Mouse (Mus musculus): ENCODE data around the gene Bhlha9. TPM values are rescaled to one million over a fixed set of nuclear protein-coding genes. Genes with fewer than 3 reads are reported as not detected.

Bhlha9 gene
- polyA plus RNA-seq (2015; fragmentation: Nextera tagmentation; extraction: Ambion mirVana) = not detected in 2 replicates

DNA sequence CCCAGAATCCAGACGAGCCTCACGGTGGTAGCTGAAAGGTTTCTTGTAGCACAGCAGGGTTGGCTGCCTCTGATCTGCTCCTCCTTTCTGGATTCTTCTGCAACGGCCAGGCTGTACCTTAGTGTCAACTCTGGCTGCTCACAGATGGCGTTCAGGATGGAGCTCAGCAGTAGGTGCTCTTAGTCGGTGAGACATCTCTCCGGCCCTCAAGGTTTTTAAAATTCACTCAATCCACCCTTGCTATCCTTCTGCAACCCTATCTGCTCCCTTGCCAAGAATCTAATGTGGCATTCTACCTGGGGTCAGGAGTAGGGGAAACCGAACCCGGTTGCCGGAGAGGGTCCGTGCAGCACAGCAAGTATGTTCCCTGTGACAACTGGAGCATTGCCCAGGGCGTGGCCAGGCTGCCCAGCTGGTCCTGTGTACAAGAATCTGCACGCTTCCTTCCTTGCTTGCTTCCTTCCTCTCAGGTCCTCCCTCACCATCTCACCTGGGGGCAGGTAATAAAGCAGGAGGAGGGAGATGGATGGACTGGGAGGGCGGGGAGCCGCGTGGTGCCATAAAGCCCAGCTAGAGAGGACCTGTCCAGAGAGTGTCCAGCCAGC, at the start of gene Bhlha9:
Gene Bhlha9, plus strand, starts transcription at position 600 of the 605 bp plus-strand sequence.
- ATAC-seq (ENCODE audit: insufficient number of reproducible peaks, insufficient read depth, low FRiP score, low TSS enrichment, low read depth) = no peak

DNA sequence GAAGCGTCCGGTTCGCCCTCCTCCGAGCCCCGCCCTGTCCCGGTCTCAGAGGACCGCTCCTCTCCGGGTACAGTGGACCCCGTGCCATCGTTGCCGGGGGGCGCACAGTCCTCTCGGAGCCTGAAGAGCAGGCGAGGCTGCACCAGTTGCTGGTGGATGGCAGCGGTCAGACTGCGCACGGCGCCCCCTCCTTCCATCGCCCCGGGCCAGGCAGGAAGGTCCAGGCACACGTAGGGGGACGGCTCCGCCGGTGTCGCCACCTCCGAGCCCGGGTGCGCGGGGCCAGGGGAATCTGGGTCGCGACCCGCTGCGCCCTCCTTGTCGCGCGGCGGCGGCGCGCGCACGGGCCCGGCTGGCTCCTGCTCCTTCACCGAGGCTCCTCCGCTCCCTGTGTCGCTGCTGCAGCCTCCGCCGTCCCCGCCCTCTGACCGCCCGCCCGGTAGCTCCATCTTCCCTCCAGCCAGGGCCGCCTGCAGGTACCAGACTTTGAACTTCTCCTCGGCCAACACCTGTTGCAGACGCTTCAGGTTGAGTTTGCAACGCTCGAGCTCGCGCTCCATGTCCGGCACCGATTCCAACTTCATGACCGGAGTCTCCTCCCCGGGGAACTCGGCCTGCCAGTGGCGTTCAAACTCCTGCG, 49.6 kb upstream of the Bhlha9 start:
- Histone ChIP-seq H3K9ac (peak overlapping the region; percentile 72), H3K4me1 (peaks cover 24% of the 10 kb centered on the region), H3K4me3 (peak overlapping the region; percentile 61), H3K36me3 (no peaks in the 10 kb centered on the region), H3K27ac (no peak overlapping the region), H3K27me3 (peaks cover 28% of the 10 kb centered on the region), H3K9me3 (no peaks in the 10 kb centered on the region), H3K4me2 (peak overlapping the region; percentile 91)
- ATAC-seq (ENCODE audit: insufficient number of reproducible peaks, insufficient read depth, low FRiP score, low TSS enrichment, low read depth) = no peak
- whole genome bisulfite sequencing = 0% methylated on average over 64 of the region's 66 CpGs

More for the DNA sequence above, at the start of gene Bhlha9:
- no peak within 1 kb of the TSS for H3K27ac ChIP-seq
- H3K27me3 ChIP-seq = peaks cover 93% of the 10 kb centered on the region
- H3K4me2 ChIP-seq = peak within 1 kb of the TSS; percentile 74
- no peaks in the 10 kb centered on the region for H3K9me3 ChIP-seq
- peak within 1 kb of the TSS; percentile 43 for H3K4me3 ChIP-seq
- WGBS = 59% methylated on average over 15 of the region's 15 CpGs
- no peaks in the 10 kb centered on the region for H3K36me3 ChIP-seq
- H3K4me1 ChIP-seq = peaks cover 12% of the 10 kb centered on the region
- peak within 1 kb of the TSS; percentile 58 for H3K9ac ChIP-seq

DNA sequence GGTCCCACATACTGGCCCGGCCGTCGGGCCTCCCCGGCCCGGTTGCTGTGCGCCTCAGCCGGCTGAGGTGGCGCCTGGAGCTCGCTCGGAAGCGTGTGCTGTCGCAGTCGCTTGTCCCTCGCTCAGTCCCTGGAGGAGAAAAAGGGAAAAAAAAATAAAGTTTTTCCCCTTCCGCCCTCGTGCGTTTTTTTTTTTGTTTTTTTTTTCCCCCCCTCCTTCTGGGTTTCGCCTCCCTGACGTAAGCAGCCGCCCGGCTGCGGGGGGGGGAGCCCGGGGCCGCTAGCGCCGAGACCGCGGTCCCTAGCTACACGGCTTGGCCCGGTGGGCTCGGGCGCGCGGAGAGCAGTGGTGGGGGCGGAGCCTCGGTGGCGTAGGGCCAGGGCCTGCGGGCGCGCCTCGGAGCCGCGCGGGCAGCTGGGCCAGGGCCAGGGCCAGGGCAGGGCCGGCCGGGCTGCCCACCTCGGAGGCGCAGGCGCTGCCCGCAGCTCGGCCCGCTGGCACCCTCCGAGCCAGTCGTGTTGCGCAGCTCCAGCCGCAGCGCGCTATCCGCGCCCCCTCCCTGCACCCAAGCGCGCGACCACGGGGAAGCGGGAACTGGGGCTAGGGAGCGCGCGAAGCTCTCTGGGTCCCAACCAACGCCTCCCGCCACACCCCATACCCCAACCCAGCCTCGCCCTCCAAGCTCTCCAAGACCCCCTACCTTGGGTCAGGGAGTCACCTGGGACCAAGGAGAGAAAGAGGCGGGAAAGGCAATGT, 48.9 kb upstream of the Bhlha9 start:
- peak overlapping the region; percentile 72 for H3K9ac ChIP-seq
- H3K4me3 ChIP-seq = peak overlapping the region; percentile 61
- ATAC-seq (ENCODE audit: insufficient number of reproducible peaks, insufficient read depth, low FRiP score, low TSS enrichment, low read depth) = peak; percentile 85
- no peak overlapping the region for H3K27ac ChIP-seq
- H3K36me3 ChIP-seq = no peaks in the 10 kb centered on the region
- peaks cover 28% of the 10 kb centered on the region for H3K27me3 ChIP-seq
- H3K4me2 ChIP-seq = peak overlapping the region; percentile 91
- under 1% methylated on average over 69 of the region's 72 CpGs for WGBS
- no peaks in the 10 kb centered on the region for H3K9me3 ChIP-seq
- H3K4me1 ChIP-seq = peaks cover 24% of the 10 kb centered on the region

GRCm38 (mm10) chr11:76624071-76624470, 48.2 kb upstream of the Bhlha9 start:
- ATAC-seq (ENCODE audit: insufficient number of reproducible peaks, insufficient read depth, low FRiP score, low TSS enrichment, low read depth) = no peak
- H3K27me3 ChIP-seq = peaks cover 28% of the 10 kb centered on the region
- no peak overlapping the region for H3K27ac ChIP-seq
- H3K4me1 ChIP-seq = peaks cover 24% of the 10 kb centered on the region
- no peaks in the 10 kb centered on the region for H3K9me3 ChIP-seq
- peak overlapping the region; percentile 61 for H3K4me3 ChIP-seq
- peak overlapping the region; percentile 91 for H3K4me2 ChIP-seq
- peak overlapping the region; percentile 72; the same call in 1 of the 2 replicates for H3K9ac ChIP-seq
- H3K36me3 ChIP-seq = no peaks in the 10 kb centered on the region
- WGBS = 47% methylated on average over 10 of the region's 10 CpGs

GRCm38 (mm10) chr11:76624881-76625280, 47.4 kb upstream of the Bhlha9 start:
- H3K36me3 ChIP-seq = no peaks in the 10 kb centered on the region
- H3K9me3 ChIP-seq = no peaks in the 10 kb centered on the region
- H3K27ac ChIP-seq = no peak overlapping the region
- ATAC-seq (ENCODE audit: insufficient number of reproducible peaks, insufficient read depth, low FRiP score, low TSS enrichment, low read depth) = no peak
- H3K4me1 ChIP-seq = peaks cover 24% of the 10 kb centered on the region
- H3K27me3 ChIP-seq = peaks cover 28% of the 10 kb centered on the region
- H3K4me2 ChIP-seq = no peak overlapping the region
- H3K4me3 ChIP-seq = no peak overlapping the region
- no peak overlapping the region for H3K9ac ChIP-seq
- 70% methylated on average over 3 of the region's 3 CpGs for WGBS

- Histone ChIP-seq H3K27me3 (no peaks in the 10 kb centered on the region), H3K4me2 (no peak overlapping the region), H3K36me3 (no peaks in the 10 kb centered on the region), H3K27ac (no peak overlapping the region), H3K4me3 (no peak overlapping the region), H3K4me1 (peaks cover 7% of the 10 kb centered on the region), H3K9me3 (no peaks in the 10 kb centered on the region), H3K9ac (no peak overlapping the region)
- ATAC-seq (ENCODE audit: insufficient number of reproducible peaks, insufficient read depth, low FRiP score, low TSS enrichment, low read depth) = no peak
- 83% methylated on average over 5 of the region's 5 CpGs for WGBS
Observed at GRCm38 (mm10) chr11:76628613-76629012, 43.7 kb upstream of the Bhlha9 start.

DNA sequence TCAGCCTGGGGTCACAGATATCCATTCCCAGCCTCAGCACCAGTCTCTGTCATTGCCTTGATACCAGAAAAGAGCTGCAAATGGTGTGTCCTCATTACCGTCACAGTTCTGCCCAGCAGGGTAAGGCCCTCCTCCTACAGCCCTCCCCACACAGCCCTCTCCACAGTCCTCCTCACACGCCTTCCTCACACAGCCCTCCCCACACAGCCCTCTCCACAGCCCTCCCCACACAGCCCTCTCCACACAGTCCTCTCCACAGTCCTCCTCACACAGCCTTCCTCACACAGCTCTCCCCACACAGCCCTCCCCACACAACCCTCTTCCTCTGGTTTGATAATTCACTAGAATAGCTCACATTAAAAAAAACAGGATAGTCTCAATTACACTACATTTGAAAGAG, 42.2 kb upstream of the Bhlha9 start:
- H3K4me2 ChIP-seq = no peak overlapping the region
- WGBS = 35% methylated on average over 2 of the region's 2 CpGs
- no peak for ATAC-seq (ENCODE audit: insufficient number of reproducible peaks, insufficient read depth, low FRiP score, low TSS enrichment, low read depth)
- H3K36me3 ChIP-seq = no peaks in the 10 kb centered on the region
- H3K27me3 ChIP-seq = no peaks in the 10 kb centered on the region
- no peak overlapping the region for H3K9ac ChIP-seq
- no peak overlapping the region for H3K4me3 ChIP-seq
- no peaks in the 10 kb centered on the region for H3K4me1 ChIP-seq
- no peak overlapping the region for H3K27ac ChIP-seq
- H3K9me3 ChIP-seq = no peaks in the 10 kb centered on the region

DNA sequence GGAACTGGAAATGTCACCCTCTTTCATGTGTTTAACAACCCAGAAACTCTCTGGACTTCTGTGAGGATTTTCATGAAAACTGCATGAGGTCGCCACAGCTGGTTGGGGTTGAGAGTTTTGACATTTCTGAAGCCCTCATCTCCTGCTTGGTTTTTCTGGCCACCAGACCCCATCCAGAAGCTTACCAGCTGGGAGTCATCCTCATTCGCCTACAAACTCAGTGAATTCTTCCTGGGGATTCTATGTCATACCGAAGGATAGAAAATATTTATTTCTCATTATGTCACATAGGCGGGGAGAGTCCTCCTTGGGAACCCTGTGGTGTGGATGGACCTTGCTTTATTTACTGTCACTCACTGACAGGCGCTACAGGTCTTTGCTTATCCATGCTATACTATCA, 41.8 kb upstream of the Bhlha9 start:
- Histone ChIP-seq H3K4me1 (no peaks in the 10 kb centered on the region), H3K36me3 (no peaks in the 10 kb centered on the region), H3K4me2 (no peak overlapping the region), H3K9me3 (no peaks in the 10 kb centered on the region), H3K27ac (no peak overlapping the region), H3K27me3 (no peaks in the 10 kb centered on the region), H3K4me3 (no peak overlapping the region), H3K9ac (no peak overlapping the region)
- ATAC-seq (ENCODE audit: insufficient number of reproducible peaks, insufficient read depth, low FRiP score, low TSS enrichment, low read depth) = no peak
- 85% methylated on average over 5 of the region's 5 CpGs for WGBS

GRCm38 (mm10) chr11:76639269-76639985, 32.8 kb upstream of the Bhlha9 start:
- no peak overlapping the region for H3K27ac ChIP-seq
- ATAC-seq (ENCODE audit: insufficient number of reproducible peaks, insufficient read depth, low FRiP score, low TSS enrichment, low read depth) = no peak
- H3K27me3 ChIP-seq = no peaks in the 10 kb centered on the region
- H3K4me1 ChIP-seq = peaks cover 10% of the 10 kb centered on the region
- peak overlapping the region; percentile 9; the same call in 1 of the 2 replicates for H3K4me2 ChIP-seq
- no peak overlapping the region for H3K4me3 ChIP-seq
- H3K9ac ChIP-seq = no peak overlapping the region
- H3K36me3 ChIP-seq = no peaks in the 10 kb centered on the region
- no peaks in the 10 kb centered on the region for H3K9me3 ChIP-seq
- 67% methylated on average over 17 of the region's 17 CpGs for WGBS

GRCm38 (mm10) chr11:76640231-76640630, 32.0 kb upstream of the Bhlha9 start:
- Histone ChIP-seq H3K27me3 (no peaks in the 10 kb centered on the region), H3K4me1 (peaks cover 18% of the 10 kb centered on the region), H3K27ac (no peak overlapping the region), H3K4me2 (no peak overlapping the region), H3K36me3 (no peaks in the 10 kb centered on the region), H3K9ac (no peak overlapping the region), H3K9me3 (no peaks in the 10 kb centered on the region), H3K4me3 (no peak overlapping the region)
- no peak for ATAC-seq (ENCODE audit: insufficient number of reproducible peaks, insufficient read depth, low FRiP score, low TSS enrichment, low read depth)
- WGBS = 70% methylated on average over 4 of the region's 4 CpGs

DNA sequence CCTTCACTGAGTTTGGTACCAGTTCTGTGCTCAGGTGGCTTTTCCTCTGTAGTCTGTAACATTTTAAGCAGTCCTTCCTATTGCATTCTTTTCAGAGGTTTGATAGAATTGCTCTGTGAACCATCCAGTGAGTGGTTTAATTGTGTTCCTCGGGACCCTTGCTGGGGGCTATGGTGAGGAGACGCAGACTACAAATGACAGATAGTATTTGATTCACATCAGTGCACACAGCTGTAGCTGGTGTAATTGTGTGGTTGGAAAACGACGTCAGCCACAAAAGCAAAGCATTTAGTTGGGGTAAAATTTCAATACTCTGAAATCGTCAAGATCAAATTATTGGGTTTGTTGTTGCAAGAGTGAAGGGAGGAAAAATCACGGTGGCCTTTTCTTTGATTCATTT, 28.0 kb upstream of the Bhlha9 start:
- Histone ChIP-seq H3K4me1 (peaks cover 34% of the 10 kb centered on the region), H3K9ac (no peak overlapping the region), H3K27ac (no peak overlapping the region), H3K9me3 (no peaks in the 10 kb centered on the region), H3K4me3 (no peak overlapping the region), H3K4me2 (0 out of 2 replicates have a peak overlapping the region, but pooled peaks have one; percentile 65), H3K36me3 (no peaks in the 10 kb centered on the region), H3K27me3 (no peaks in the 10 kb centered on the region)
- WGBS = 17% methylated on average over 6 of the region's 6 CpGs
- no peak for ATAC-seq (ENCODE audit: insufficient number of reproducible peaks, insufficient read depth, low FRiP score, low TSS enrichment, low read depth)
